Mouse (Mus musculus) intestine, postnatal 0 days (tissue): ENCODE measurements around the gene Cap2. TPM values are rescaled to one million over a fixed set of nuclear protein-coding genes. Genes with fewer than 3 reads are reported as not detected.

ENCODE experiments used
- ATAC-seq: fragments of 200-750 bp; cut with Nextera tagmentation; 2 replicates; pipeline ENCODE4 v1.8.0; 2017; ENCODE audit warnings: mild to moderate bottlenecking, moderate TSS enrichment, moderate library complexity
- H3K27ac ChIP-seq: fragments of 300-500 bp; sonication (generic); 2 replicates; pipeline ENCODE4 v1.5.1; 2014; ENCODE audit warnings: mild to moderate bottlenecking, low read depth, low read length, moderate library complexity
- H3K27me3 ChIP-seq: fragments of 300-500 bp; sonication (generic); replicated peaks from 2 replicates; pipeline ENCODE4 v1.6.1; 2014; ENCODE audit warnings: low read length, mixed read lengths; ENCODE audit not compliant: control insufficient read depth, insufficient read depth
- H3K36me3 ChIP-seq: fragments of 300-500 bp; sonication (generic); 2 replicates; pipeline ENCODE4 v1.6.1; 2014; ENCODE audit warnings: mild to moderate bottlenecking, moderate library complexity; ENCODE audit not compliant: control insufficient read depth, insufficient read depth
- H3K4me1 ChIP-seq: fragments of 300-500 bp; sonication (generic); replicated peaks from 2 replicates; pipeline ENCODE4 v1.6.1; 2014; ENCODE audit warnings: antibody characterized with exemption, low read length, mixed read lengths; ENCODE audit not compliant: control insufficient read depth, insufficient read depth
- H3K4me2 ChIP-seq: fragments of 300-500 bp; sonication (generic); replicated peaks from 2 replicates; pipeline ENCODE4 v1.6.1; 2014; ENCODE audit warnings: low read depth, mild to moderate bottlenecking, moderate library complexity
- H3K4me3 ChIP-seq: fragments of 300-500 bp; sonication (generic); 2 replicates; pipeline ENCODE4 v1.5.1; 2014; ENCODE audit warnings: low read depth, low read length
- H3K9ac ChIP-seq: fragments of 300-500 bp; sonication (generic); 2 replicates; pipeline ENCODE4 v1.6.1; 2014; ENCODE audit warnings: mild to moderate bottlenecking, low read depth, low read length
- H3K9me3 ChIP-seq: fragments of 300-500 bp; sonication (generic); 2 replicates; pipeline ENCODE4 v1.6.1; 2016; ENCODE audit warnings: mixed run types; ENCODE audit not compliant: control insufficient read depth
- CTCF ChIP-seq: sonication (generic); IDR thresholded peaks from 2 replicates; pipeline ENCODE4 v1.5.1; 2016; ENCODE audit warnings: low read depth, mild to moderate bottlenecking, control low read depth, antibody characterized with exemption, moderate library complexity
- WGBS: fragments of 180-500 bp; shearing (Covaris S2); extraction: QIAGEN DNeasy Blood & Tissue Kit; methylation state at CpG from one replicate; pipeline ENCODE4 v1.1.7; 2014; 5-methylcytosine and 5-hydroxymethylcytosine counted together
- polyA plus RNA-seq: library from polyadenylated mRNA; unstranded; fragments of >200 nt; fragmentation: Nextera tagmentation; extraction: Ambion mirVana; gene quantifications from 2 replicates; pipeline ENCODE4 v1.2.1, GENCODE M21; 2015

Cap2 gene
- polyA plus RNA-seq, 1 experiment from 2014 or later: 6.3 TPM

DNA sequence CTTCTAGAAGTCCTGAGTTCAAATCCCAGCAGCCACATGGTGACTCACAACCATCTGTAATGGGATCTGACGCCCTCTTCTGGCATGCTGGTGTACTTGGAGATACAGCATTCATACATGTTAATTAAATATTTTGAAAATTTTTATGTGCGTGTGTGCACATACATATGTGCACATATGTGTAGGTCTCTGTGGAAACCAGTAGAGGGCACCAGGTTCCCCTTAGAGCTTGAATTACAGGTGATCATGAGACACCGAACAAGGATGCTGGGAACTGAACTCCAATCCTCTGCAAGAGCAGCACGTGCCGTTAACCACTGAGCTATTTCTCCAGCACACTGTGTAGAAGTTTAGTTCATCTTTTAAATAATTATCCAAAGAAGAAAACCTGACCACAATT is 157.6 kb downstream of the Cap2 start:
- no peak overlapping the region for H3K27ac ChIP-seq

DNA sequence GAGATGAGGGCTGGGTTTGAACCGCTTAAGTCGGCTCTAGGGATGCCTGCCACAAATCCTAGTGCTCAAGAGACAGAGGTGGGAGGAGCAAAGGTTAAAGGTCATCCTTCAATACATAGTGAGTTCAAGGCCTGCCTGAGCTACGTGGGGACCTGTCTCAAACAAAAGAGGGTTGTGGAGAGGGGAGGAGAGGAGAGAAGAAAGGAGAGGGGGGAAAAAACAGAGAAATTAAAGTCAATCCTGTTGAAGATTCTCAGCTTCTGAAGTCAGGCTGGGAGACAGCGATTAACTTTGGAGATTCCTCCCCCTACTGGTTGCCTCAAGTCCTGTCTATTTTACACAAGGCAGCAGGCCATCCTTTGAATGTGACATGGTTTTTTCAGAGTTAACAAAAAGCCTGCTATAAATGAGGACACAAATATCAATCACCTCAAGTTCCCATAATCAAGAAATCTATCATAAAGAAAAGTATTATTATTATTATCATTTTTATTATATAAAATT is 161.9 kb downstream of the Cap2 start:
- Histone ChIP-seq H3K27ac (no peak overlapping the region), H3K9me3 (no peaks in the 10 kb centered on the region), H3K4me3 (no peak overlapping the region), H3K9ac (no peak overlapping the region), H3K4me2 (no peak overlapping the region), H3K27me3 (no peaks in the 10 kb centered on the region), H3K4me1 (peaks cover 1% of the 10 kb centered on the region; the same call in 1 of the 2 replicates), H3K36me3 (no peaks in the 10 kb centered on the region)
- 43% methylated on average over 4 of the region's 4 CpGs for WGBS
- ATAC-seq: no peak
- peak; percentile 78 for TF ChIP-seq CTCF

More for the DNA sequence above, 157.6 kb downstream of the Cap2 start:
- H3K27me3 ChIP-seq: no peaks in the 10 kb centered on the region
- H3K36me3 ChIP-seq: no peaks in the 10 kb centered on the region
- no peak overlapping the region for H3K4me3 ChIP-seq
- TF ChIP-seq CTCF: no peak
- no peak for ATAC-seq
- H3K4me2 ChIP-seq: no peak overlapping the region
- H3K4me1 ChIP-seq: no peaks in the 10 kb centered on the region
- WGBS: 87% methylated on average over 5 of the region's 5 CpGs
- H3K9ac ChIP-seq: no peak overlapping the region
- no peaks in the 10 kb centered on the region for H3K9me3 ChIP-seq

- WGBS: under 1% methylated on average over 45 of the region's 46 CpGs
- H3K9ac ChIP-seq: peak within 1 kb of the TSS; percentile 94
- H3K27me3 ChIP-seq: no peaks in the 10 kb centered on the region
- peaks cover 5% of the 10 kb centered on the region; the same call in 1 of the 2 replicates for H3K4me1 ChIP-seq
- ATAC-seq: peak; percentile 93
- peak within 1 kb of the TSS; percentile 91 for H3K27ac ChIP-seq
- TF ChIP-seq CTCF: 0 out of 2 replicates have a peak, but pooled peaks have one; percentile 14
- peak within 1 kb of the TSS; percentile 94 for H3K4me2 ChIP-seq
- H3K4me3 ChIP-seq: peak within 1 kb of the TSS; percentile 97
- no peaks in the 10 kb centered on the region for H3K9me3 ChIP-seq
- H3K36me3 ChIP-seq: peaks cover 11% of the 10 kb centered on the region
These were observed 167.5 kb downstream of the Cap2 start, which contains the start of gene Fam8a1 for GRCm38 (mm10) chr13:46669048-46669619. TSS of gene Fam8a1 (plus strand) at chr13:46669522.

- Histone ChIP-seq H3K36me3 (peaks cover 15% of the 10 kb centered on the region), H3K27ac (peak overlapping the region; percentile 91), H3K4me3 (peak overlapping the region; percentile 97), H3K4me2 (peak overlapping the region; percentile 94), H3K4me1 (peaks cover 5% of the 10 kb centered on the region; the same call in 1 of the 2 replicates), H3K9me3 (no peaks in the 10 kb centered on the region), H3K9ac (peak overlapping the region; percentile 94), H3K27me3 (no peaks in the 10 kb centered on the region)
- under 1% methylated on average over 64 of the region's 96 CpGs for WGBS
- TF ChIP-seq CTCF: peak; percentile 44
- peak; percentile 70 for ATAC-seq
These were observed 168.1 kb downstream of the Cap2 start for GRCm38 (mm10) chr13:46669620-46670271.

GRCm38 (mm10) chr13:46670514-46670913 is 168.9 kb downstream of the Cap2 start:
- H3K36me3 ChIP-seq: peaks cover 20% of the 10 kb centered on the region
- H3K4me3 ChIP-seq: peak overlapping the region; percentile 97
- 0 out of 2 replicates have a peak overlapping the region, but pooled peaks have one; percentile 94 for H3K9ac ChIP-seq
- 45% methylated on average over 9 of the region's 9 CpGs for WGBS
- TF ChIP-seq CTCF: no peak
- ATAC-seq: no peak
- H3K27ac ChIP-seq: no peak overlapping the region
- peaks cover 5% of the 10 kb centered on the region; the same call in 1 of the 2 replicates for H3K4me1 ChIP-seq
- no peaks in the 10 kb centered on the region for H3K9me3 ChIP-seq
- no peaks in the 10 kb centered on the region for H3K27me3 ChIP-seq
- H3K4me2 ChIP-seq: peak overlapping the region; percentile 94

GRCm38 (mm10) chr13:46674601-46675000 is 173.0 kb downstream of the Cap2 start:
- ATAC-seq: no peak
- H3K36me3 ChIP-seq: peaks cover 38% of the 10 kb centered on the region
- H3K4me2 ChIP-seq: no peak overlapping the region
- WGBS: 77% methylated on average over 2 of the region's 2 CpGs
- H3K9me3 ChIP-seq: no peaks in the 10 kb centered on the region
- no peaks in the 10 kb centered on the region for H3K4me1 ChIP-seq
- H3K9ac ChIP-seq: no peak overlapping the region
- no peak overlapping the region for H3K27ac ChIP-seq
- H3K27me3 ChIP-seq: no peaks in the 10 kb centered on the region
- TF ChIP-seq CTCF: no peak
- no peak overlapping the region for H3K4me3 ChIP-seq
